Mouse (Mus musculus) adrenal gland, adult 8-10 months (tissue): ENCODE results near the gene Spem2. TPM values are rescaled to one million over a fixed set of nuclear protein-coding genes. Genes with fewer than 3 reads are reported as not detected.

Source experiments
- DNase-seq: peaks from one replicate; pipeline ENCODE4 v3.0.0; 2022
- total RNA-seq, 4 experiments: library from RNA; stranded (reverse); gene quantifications; 2 replicates each; pipeline ENCODE4 v1.2.4; 2022

Spem2 gene
- total RNA-seq, 4 experiments from 2014 or later = not detected

- DNase-seq = no peak
These were observed 20.3 kb downstream of the Spem2 start for GRCm38 (mm10) chr11:69797924-69798323.

- no peak for DNase-seq
These were observed 22.3 kb downstream of the Spem2 start for GRCm38 (mm10) chr11:69795983-69796435.

- DNase-seq = peak; percentile 96
These were observed 22.9 kb downstream of the Spem2 start, which contains the start of gene Chrnb1 for GRCm38 (mm10) chr11:69795168-69795982. Gene Chrnb1 (minus strand): TSS chr11:69795943.

GRCm38 (mm10) chr11:69793429-69793828 lies 24.8 kb downstream of the Spem2 start:
- no peak for DNase-seq

GRCm38 (mm10) chr11:69791420-69791819 lies 26.8 kb downstream of the Spem2 start:
- DNase-seq = no peak

- no peak for DNase-seq
These were observed 28.8 kb downstream of the Spem2 start for GRCm38 (mm10) chr11:69789431-69789830.

- DNase-seq = no peak
These were observed 31.0 kb downstream of the Spem2 start for GRCm38 (mm10) chr11:69787306-69787705.

GRCm38 (mm10) chr11:69784793-69785272 lies 33.4 kb downstream of the Spem2 start:
- no peak for DNase-seq

- no peak for DNase-seq
These were observed 36.4 kb downstream of the Spem2 start for GRCm38 (mm10) chr11:69781828-69782227.

- DNase-seq = no peak
These were observed 39.3 kb downstream of the Spem2 start for GRCm38 (mm10) chr11:69778985-69779384.

- no peak for DNase-seq
These were observed 39.8 kb downstream of the Spem2 start for GRCm38 (mm10) chr11:69778258-69778982.

- DNase-seq = no peak
These were observed 40.6 kb downstream of the Spem2 start for GRCm38 (mm10) chr11:69777504-69778257.

- no peak for DNase-seq
These were observed 41.8 kb downstream of the Spem2 start for GRCm38 (mm10) chr11:69776488-69776887.

- DNase-seq = no peak
These were observed 42.5 kb downstream of the Spem2 start for GRCm38 (mm10) chr11:69775716-69776115.

- no peak for DNase-seq
These were observed 43.3 kb downstream of the Spem2 start for GRCm38 (mm10) chr11:69774961-69775360.

GRCm38 (mm10) chr11:69767625-69767909 lies 50.7 kb downstream of the Spem2 start:
- no peak for DNase-seq

GRCm38 (mm10) chr11:69766872-69767624 lies 51.2 kb downstream of the Spem2 start:
- no peak for DNase-seq

Other genes with a start within 250 kb of the Spem2 start
- gene Wrap53, start 238.2 kb downstream of the Spem2 start, total RNA-seq = 10 to 100 TPM in 3 of 4 experiments, 1 to 10 TPM in 1; 9.1 to 11.9 (median 11.0) TPM
- gene Trp53, start 238.1 kb downstream of the Spem2 start, total RNA-seq = 10 to 100 TPM; 57.6 to 71.1 (median 64.0) TPM
- 10 to 100 TPM; 22.5 to 47.8 (median 38.2) TPM for gene Atp1b2, start 212.5 kb downstream of the Spem2 start, total RNA-seq
- not detected for gene Shbg, start 200.6 kb downstream of the Spem2 start, total RNA-seq
- 10 to 100 TPM in 2 of 4 experiments, 1 to 10 TPM in 2; 7.3 to 17.8 (median 12.8) TPM for gene Sat2, start 196.4 kb downstream of the Spem2 start, total RNA-seq
- 100 to 1,000 TPM in 1 of 4 experiments, 10 to 100 TPM in 3; 75.8 to 112 (median 91.2) TPM for gene Fxr2, start 185.5 kb downstream of the Spem2 start, total RNA-seq
- not detected for gene Sox15, start 163.2 kb downstream of the Spem2 start, total RNA-seq
- gene Mpdu1, start 155.8 kb downstream of the Spem2 start, total RNA-seq = 100 to 1,000 TPM; 107 to 123 (median 113) TPM
- 10 to 100 TPM; 17.9 to 43.8 (median 30.0) TPM for gene Cd68, start 152.3 kb downstream of the Spem2 start, total RNA-seq
- gene Eif4a1, start 146.0 kb downstream of the Spem2 start, total RNA-seq = 100 to 1,000 TPM; 500 to 614 (median 555) TPM
- gene Senp3, start 136.4 kb downstream of the Spem2 start, total RNA-seq = 10 to 100 TPM; 72.5 to 92.1 (median 85.0) TPM
- 1 to 10 TPM; 2.5 to 7.3 (median 4.5) TPM for gene Tnfsf13, start 132.7 kb downstream of the Spem2 start, total RNA-seq
- gene Tnfsf12, start 122.6 kb downstream of the Spem2 start, total RNA-seq = 10 to 100 TPM; 24.1 to 47.6 (median 36.3) TPM
- 1 to 10 TPM; 3.4 to 8.4 (median 7.9) TPM for gene Tnfsfm13, start 122.4 kb downstream of the Spem2 start, total RNA-seq
- gene Polr2a, start 59.8 kb downstream of the Spem2 start, total RNA-seq = 100 to 1,000 TPM in 2 of 4 experiments, 10 to 100 TPM in 2; 85.2 to 125 (median 101) TPM
- not detected for gene Slc35g3, start 56.5 kb downstream of the Spem2 start, total RNA-seq
- 100 to 1,000 TPM in 2 of 4 experiments, 10 to 100 TPM in 2; 73.0 to 121 (median 97.6) TPM for gene Zbtb4, start 52.6 kb downstream of the Spem2 start, total RNA-seq
- gene Chrnb1, start 22.5 kb downstream of the Spem2 start, total RNA-seq = 1 to 10 TPM; 1.5 to 8.1 (median 5.0) TPM
- gene Fgf11, start 16.6 kb downstream of the Spem2 start, total RNA-seq = 10 to 100 TPM in 2 of 4 experiments, 1 to 10 TPM in 2; 2.5 to 32.7 (median 16.9) TPM
- 1 to 10 TPM in 1 of 4 experiments, under 1 TPM in 3; 0.45 to 1.1 (median 0.72) TPM for gene Tmem102, start 12.8 kb downstream of the Spem2 start, total RNA-seq
- not detected for gene Gm39566, start 3.2 kb downstream of the Spem2 start, total RNA-seq
- under 1 TPM in 1 of 4 experiments, not detected in 3; 0.38 TPM for gene Spem1, start 3.7 kb upstream of the Spem2 start, total RNA-seq
- gene Nlgn2, start 19.3 kb upstream of the Spem2 start, total RNA-seq = 10 to 100 TPM; 22.2 to 48.7 (median 35.8) TPM
- gene Tmem256, start 20.0 kb upstream of the Spem2 start, total RNA-seq = 100 to 1,000 TPM; 122 to 164 (median 149) TPM
- gene Plscr3, start 27.9 kb upstream of the Spem2 start, total RNA-seq = 10 to 100 TPM; 40.2 to 69.1 (median 62.1) TPM
- gene Tnk1, start 40.3 kb upstream of the Spem2 start, total RNA-seq = under 1 TPM in 2 of 4 experiments, not detected in 2; 0.11 to 0.20 TPM
- gene Tmem95, start 59.6 kb upstream of the Spem2 start, total RNA-seq = not detected
- 1 to 10 TPM; 4.3 to 6.2 (median 5.5) TPM for gene Kctd11, start 62.9 kb upstream of the Spem2 start, total RNA-seq
- 1 to 10 TPM in 2 of 4 experiments, under 1 TPM in 2; 0.31 to 1.9 (median 0.86) TPM for gene Acap1, start 77.1 kb upstream of the Spem2 start, total RNA-seq
- 1 to 10 TPM in 1 of 4 experiments, under 1 TPM in 3; 0.23 to 2.4 (median 0.71) TPM for gene 2810408A11Rik, start 82.5 kb upstream of the Spem2 start, total RNA-seq
- 10 to 100 TPM; 36.4 to 71.4 (median 51.5) TPM for gene Neurl4, start 82.6 kb upstream of the Spem2 start, total RNA-seq
- gene Gps2, start 95.4 kb upstream of the Spem2 start, total RNA-seq = 10 to 100 TPM; 44.0 to 72.7 (median 52.0) TPM
- 100 to 1,000 TPM; 468 to 561 (median 519) TPM for gene Eif5a, start 103.5 kb upstream of the Spem2 start, total RNA-seq
- 10 to 100 TPM in 3 of 4 experiments, 1 to 10 TPM in 1; 6.3 to 13.9 (median 11.8) TPM for gene Ybx2, start 117.3 kb upstream of the Spem2 start, total RNA-seq
- gene Slc2a4, start 129.7 kb upstream of the Spem2 start, total RNA-seq = 10 to 100 TPM; 36.5 to 90.1 (median 50.0) TPM
- gene Cldn7, start 146.3 kb upstream of the Spem2 start, total RNA-seq = under 1 TPM in 1 of 4 experiments, not detected in 3; 0.55 TPM
- gene Ctdnep1, start 162.7 kb upstream of the Spem2 start, total RNA-seq = 100 to 1,000 TPM; 109 to 125 (median 120) TPM
- 10 to 100 TPM; 56.9 to 87.4 (median 73.6) TPM for gene Elp5, start 164.1 kb upstream of the Spem2 start, total RNA-seq
- gene Gabarap, start 172.7 kb upstream of the Spem2 start, total RNA-seq = 100 to 1,000 TPM; 369 to 430 (median 397) TPM
- gene Phf23, start 177.3 kb upstream of the Spem2 start, total RNA-seq = 10 to 100 TPM; 55.7 to 61.0 (median 58.4) TPM
- 10 to 100 TPM; 13.4 to 27.1 (median 20.5) TPM for gene Dvl2, start 182.1 kb upstream of the Spem2 start, total RNA-seq
- 100 to 1,000 TPM; 323 to 415 (median 392) TPM for gene Acadvl, start 196.9 kb upstream of the Spem2 start, total RNA-seq
- gene Dlg4, start 198.5 kb upstream of the Spem2 start, total RNA-seq = 10 to 100 TPM; 25.7 to 65.4 (median 45.9) TPM
- under 1 TPM in 3 of 4 experiments, not detected in 1; 0.31 to 0.75 (median 0.38) TPM for gene Asgr1, start 235.6 kb upstream of the Spem2 start, total RNA-seq